In the genomic region with DNA sequence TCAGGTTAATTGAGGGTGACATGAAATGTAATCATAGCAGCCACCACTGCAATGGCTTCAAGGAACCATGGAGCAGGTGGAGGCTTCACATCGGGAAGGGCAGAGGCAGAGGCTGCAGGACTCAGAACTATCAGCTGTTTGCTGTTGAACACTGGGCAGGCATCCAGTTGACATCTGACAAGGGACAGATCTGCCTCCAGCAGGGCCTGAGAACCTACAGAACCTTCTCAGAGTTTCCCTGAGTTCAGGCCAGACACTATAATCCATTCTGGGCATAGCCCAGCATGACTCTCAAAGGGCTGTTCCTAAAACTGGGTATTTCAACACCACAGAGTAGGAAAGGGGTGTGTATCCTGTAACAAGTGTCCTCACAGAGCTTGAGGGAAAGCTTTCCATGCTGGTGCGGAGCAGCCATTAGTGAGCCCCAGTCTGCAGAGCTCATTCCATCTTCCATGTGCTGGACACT, we compare ENCODE assay signal across 11 mouse cellular contexts. TPM values are rescaled to one million over a fixed set of nuclear protein-coding genes. Genes with fewer than 3 reads are reported as not detected.
DNase-seq lines count a peak whose midpoint lies in the region; ATAC-seq lines count a peak whose summit lies in the region.
"Had no signal": no experiment of that assay in that cellular context is flagged by ENCODE, and none has a peak within 500 bp of the region (broad histone marks: within the 10 kb centered on the region; RNA-seq: fewer than 3 reads in every experiment).

No protein-coding gene starts in this region.

- intact Hi-C loops in heart, postnatal 25 days (cut with DNase I) = no loop called here

- peak; percentile 48; the same call in 1 of the 2 replicates for ATAC-seq in midbrain, embryonic 15.5 days (replicated peaks)
- ATAC-seq in midbrain, embryonic 13.5 days = no peak
- peak; percentile 62; the same call in 1 of the 2 replicates for ATAC-seq in stomach, embryonic 16.5 days (ENCODE audit: insufficient read depth, low FRiP score)
- no peak for ATAC-seq in forebrain, embryonic 14.5 days
- ATAC-seq: Patski had no signal

- no peak overlapping the region for H3K4me2 ChIP-seq in midbrain, embryonic 15.5 days
- no peak overlapping the region for H3K4me2 ChIP-seq in midbrain, embryonic 13.5 days (replicated peaks)
- no peak overlapping the region for H3K4me2 ChIP-seq in stomach, embryonic 16.5 days (ENCODE audit: low read depth, low read length)
- no peak overlapping the region for H3K4me2 ChIP-seq in forebrain, embryonic 14.5 days (ENCODE audit: low read length)
- H3K4me2 ChIP-seq: embryonic facial prominence, embryonic 13.5 days had no signal

- no peaks in the 10 kb centered on the region for H3K36me3 ChIP-seq in midbrain, embryonic 15.5 days (replicated peaks)
- H3K36me3 ChIP-seq in midbrain, embryonic 13.5 days = no peaks in the 10 kb centered on the region
- H3K36me3 ChIP-seq in stomach, embryonic 16.5 days (ENCODE audit: control insufficient read depth, insufficient read depth, low read length) = no peaks in the 10 kb centered on the region
- no peaks in the 10 kb centered on the region for H3K36me3 ChIP-seq in forebrain, embryonic 14.5 days (ENCODE audit: control insufficient read depth, insufficient read depth, low read length)
- H3K36me3 ChIP-seq: embryonic facial prominence, embryonic 13.5 days had no signal

- no peaks in the 10 kb centered on the region for H3K9me3 ChIP-seq in midbrain, embryonic 15.5 days
- H3K9me3 ChIP-seq in midbrain, embryonic 13.5 days = no peaks in the 10 kb centered on the region
- H3K9me3 ChIP-seq in stomach, embryonic 16.5 days (replicated peaks; ENCODE audit: control insufficient read depth, low read length) = no peaks in the 10 kb centered on the region
- H3K9me3 ChIP-seq in forebrain, embryonic 14.5 days (replicated peaks; ENCODE audit: control insufficient read depth, low read length) = no peaks in the 10 kb centered on the region
- H3K9me3 ChIP-seq: embryonic facial prominence, embryonic 13.5 days had no signal

- no peak overlapping the region for H3K9ac ChIP-seq in midbrain, embryonic 15.5 days
- no peak overlapping the region for H3K9ac ChIP-seq in midbrain, embryonic 13.5 days (replicated peaks)
- H3K9ac ChIP-seq in stomach, embryonic 16.5 days (ENCODE audit: low read length) = no peak overlapping the region
- H3K9ac ChIP-seq in forebrain, embryonic 14.5 days (ENCODE audit: low read length) = no peak overlapping the region
- H3K9ac ChIP-seq: embryonic facial prominence, embryonic 13.5 days had no signal

- H3K4me3 ChIP-seq in midbrain, embryonic 15.5 days = no peak overlapping the region
- no peak overlapping the region for H3K4me3 ChIP-seq in midbrain, embryonic 13.5 days (replicated peaks)
- H3K4me3 ChIP-seq in stomach, embryonic 16.5 days (replicated peaks; ENCODE audit: low read length) = no peak overlapping the region
- no peak overlapping the region for H3K4me3 ChIP-seq in forebrain, embryonic 14.5 days (ENCODE audit: low read depth, low read length)
- H3K4me3 ChIP-seq: embryonic facial prominence, embryonic 13.5 days had no signal

- no peaks in the 10 kb centered on the region for H3K4me1 ChIP-seq in midbrain, embryonic 15.5 days
- no peaks in the 10 kb centered on the region for H3K4me1 ChIP-seq in midbrain, embryonic 13.5 days (replicated peaks)
- no peaks in the 10 kb centered on the region; the same call in 1 of the 2 replicates for H3K4me1 ChIP-seq in stomach, embryonic 16.5 days (ENCODE audit: control insufficient read depth, insufficient read depth, low read length)
- H3K4me1 ChIP-seq in forebrain, embryonic 14.5 days (ENCODE audit: control insufficient read depth, insufficient read depth, low read length) = no peaks in the 10 kb centered on the region

- WGBS in midbrain, embryonic 15.5 days = 71% methylated on average over 2 of the region's 2 CpGs
- WGBS in midbrain, embryonic 13.5 days = 74% methylated on average over 2 of the region's 2 CpGs
- WGBS in stomach, embryonic 16.5 days = 45% methylated on average over 2 of the region's 2 CpGs
- 61% methylated on average over 2 of the region's 2 CpGs for WGBS in forebrain, embryonic 14.5 days

- no peaks in the 10 kb centered on the region for H3K27me3 ChIP-seq in midbrain, embryonic 15.5 days (replicated peaks)
- no peaks in the 10 kb centered on the region for H3K27me3 ChIP-seq in midbrain, embryonic 13.5 days
- H3K27me3 ChIP-seq in stomach, embryonic 16.5 days (ENCODE audit: control insufficient read depth, insufficient read depth, low read length) = no peaks in the 10 kb centered on the region
- no peaks in the 10 kb centered on the region for H3K27me3 ChIP-seq in forebrain, embryonic 14.5 days (replicated peaks; ENCODE audit: control insufficient read depth, insufficient read depth, low read length)
- H3K27me3 ChIP-seq: Patski had no signal

- peak; percentile 88 for DNase-seq in gastrocnemius, adult 18-20 months (ENCODE audit: low spot score)
- DNase-seq in heart, postnatal 25 days (ENCODE audit: low spot score) = peak; percentile 16
- no peak for DNase-seq in embryo, embryonic 10 days (ENCODE audit: low spot score)
- DNase-seq in forebrain, embryonic 14.5 days (ENCODE audit: low spot score) = no peak
- DNase-seq in left cerebral cortex, adult 8-10 months (ENCODE audit: low spot score in 2 of 2) = no peak

- no peak overlapping the region for H3K27ac ChIP-seq in midbrain, embryonic 15.5 days
- H3K27ac ChIP-seq in midbrain, embryonic 13.5 days = no peak overlapping the region
- H3K27ac ChIP-seq in stomach, embryonic 16.5 days (ENCODE audit: low read length) = no peak overlapping the region; the same call in 1 of the 2 replicates
- H3K27ac ChIP-seq in forebrain, embryonic 14.5 days (ENCODE audit: low read depth, low read length) = no peak overlapping the region
- H3K27ac ChIP-seq: embryonic facial prominence, embryonic 13.5 days; macrophage had no signal

RNA-seq across cellular contexts. Expression of a gene that starts 23.8 kb away (rescaled TPM):
- 2.1 and 2.3 TPM in 2 replicates for polyA plus RNA-seq in midbrain, embryonic 15.5 days (2015; fragmentation: Nextera tagmentation; extraction: Ambion mirVana)
- 1.3 and 2.9 TPM in 2 replicates for polyA plus RNA-seq in midbrain, embryonic 13.5 days (2015; fragmentation: Nextera tagmentation; extraction: Ambion mirVana)
- total RNA-seq in gastrocnemius, adult 18-20 months (2021) = 10 to 100 TPM; 59.2 to 63.1 TPM
- 10 to 100 TPM; 90.6 to 92.3 TPM for total RNA-seq in heart, postnatal 25 days (2021)
- 1.6 TPM in 2 replicates for polyA plus RNA-seq in stomach, embryonic 16.5 days (2015; fragmentation: Nextera tagmentation; extraction: Ambion mirVana)
- polyA plus RNA-seq in forebrain, embryonic 14.5 days (2014; fragmentation: Nextera tagmentation; extraction: Ambion mirVana) = 1.3 and 2.3 TPM in 2 replicates
- 10 to 100 TPM; 58.3 to 69.4 (median 60.4) TPM for total RNA-seq in left cerebral cortex, adult 8-10 months (2022)
- polyA plus RNA-seq: macrophage had no signal

Comparison
In these comparisons a context has a peak if more than half of its experiments do, and no peak if none do; other contexts are left out.
1. ATAC-seq: peak in midbrain, embryonic 15.5 days (single experiment) and stomach, embryonic 16.5 days (single experiment); none in midbrain, embryonic 13.5 days (single experiment) and forebrain, embryonic 14.5 days (single experiment).
2. DNase-seq: peak in gastrocnemius, adult 18-20 months (single experiment) and heart, postnatal 25 days (single experiment); none in embryo, embryonic 10 days (single experiment), forebrain, embryonic 14.5 days (single experiment) and left cerebral cortex, adult 8-10 months (0 of 2).